Mouse (Mus musculus) spleen, embryonic (tissue): ENCODE data around the gene Rrp7a.

Experiments
- CTCF ChIA-PET: fragments of 350-600 bp; sonication (Branson Sonifier 250); formaldehyde crosslinking; loops from one replicate; lab custom pipeline; 2022; lab: Charles Lee

Rrp7a gene

DNA sequence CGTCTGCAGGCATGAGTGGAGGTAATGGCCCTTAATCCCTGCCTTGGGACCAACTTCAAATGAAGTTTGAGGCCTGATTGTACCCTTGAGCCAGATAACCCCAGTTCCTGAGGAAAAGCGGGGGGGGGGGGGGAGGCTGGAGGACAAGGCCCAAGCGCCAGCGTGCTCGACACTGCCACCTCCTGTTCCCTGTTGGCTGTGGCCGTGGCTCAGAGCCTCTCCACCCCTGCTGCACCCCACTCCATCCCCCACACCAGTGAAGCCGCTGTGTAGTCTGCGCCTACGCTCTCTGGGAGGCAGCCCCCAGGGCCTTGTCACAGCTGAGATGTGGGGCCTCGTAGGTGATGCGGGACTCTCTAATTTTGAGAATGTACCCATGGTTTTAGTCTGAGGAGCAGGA, 9.7 kb downstream of the Rrp7a start:
- CTCF ChIA-PET, result interaction anchor here (0.6 to 1.0 kb wide), 2 partner anchors 237 to 308 kb away, joined by 3 to 9 read pairs; no protein-coding TSS in a partner anchor

DNA sequence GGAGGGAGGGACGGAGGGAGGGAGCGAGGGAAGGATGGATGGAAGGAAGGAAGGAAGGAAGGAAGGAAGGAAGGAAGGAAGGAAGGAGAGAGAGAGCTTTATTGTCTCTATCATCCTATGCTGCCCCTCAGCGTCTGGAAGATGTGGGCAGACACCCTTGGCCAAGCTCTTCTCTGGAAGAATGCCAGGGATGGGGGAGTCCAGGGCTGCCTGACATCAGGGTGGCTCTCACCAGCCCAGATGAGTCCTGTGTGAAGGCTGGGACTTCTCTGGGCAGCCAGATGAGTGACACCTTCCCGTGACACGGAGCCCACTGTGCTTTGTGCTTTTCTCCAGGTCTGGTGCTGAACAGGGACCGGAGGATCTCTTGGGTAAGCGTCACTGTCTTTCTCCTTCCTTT, 10.7 kb downstream of the Rrp7a start:
- CTCF ChIA-PET, result interaction anchor here (1.0 kb wide), 1 partner anchor 307 kb away, joined by 3 read pairs; no protein-coding TSS in a partner anchor

DNA sequence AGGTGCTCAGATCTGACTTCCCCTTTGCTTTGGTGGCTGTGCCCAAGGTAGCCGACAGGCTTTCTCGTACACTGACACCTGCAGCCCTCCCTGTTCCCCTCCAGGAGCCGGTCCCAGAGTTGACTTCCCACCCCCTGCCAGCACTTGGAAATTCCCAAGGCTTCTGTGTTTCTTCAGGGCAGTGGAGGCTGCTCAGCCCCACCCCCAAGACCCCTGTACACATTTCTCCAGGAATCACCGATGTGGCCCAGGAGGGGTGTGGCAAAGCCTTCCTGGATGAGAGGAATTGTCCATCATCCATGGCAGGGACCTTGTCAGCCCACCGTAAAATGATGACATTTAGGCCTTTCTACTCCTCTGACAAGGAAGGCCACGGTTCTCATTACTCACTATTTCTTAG, 11.3 kb downstream of the Rrp7a start:
- CTCF ChIA-PET, result no interaction called here

DNA sequence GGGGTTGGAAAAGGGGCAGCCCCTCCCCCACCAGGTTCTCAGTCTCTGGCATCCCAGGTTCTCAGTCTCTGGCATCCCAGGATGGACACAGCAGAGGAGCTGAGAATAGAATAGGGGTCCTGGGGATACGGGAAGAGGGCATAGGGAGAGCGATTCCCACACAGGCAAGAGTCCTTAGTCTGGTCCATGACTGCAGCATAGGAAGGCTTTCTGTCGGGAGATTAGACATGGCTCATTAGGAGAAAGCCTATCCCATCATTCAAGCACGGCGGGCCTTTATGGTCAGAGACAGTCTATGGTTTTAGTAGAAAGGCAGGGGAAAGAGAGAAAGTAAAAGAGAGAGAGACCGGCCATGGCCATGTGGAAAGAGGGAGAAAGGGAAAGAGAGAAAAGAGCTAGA, 14.8 kb downstream of the Rrp7a start:
- CTCF ChIA-PET, result no interaction called here

DNA sequence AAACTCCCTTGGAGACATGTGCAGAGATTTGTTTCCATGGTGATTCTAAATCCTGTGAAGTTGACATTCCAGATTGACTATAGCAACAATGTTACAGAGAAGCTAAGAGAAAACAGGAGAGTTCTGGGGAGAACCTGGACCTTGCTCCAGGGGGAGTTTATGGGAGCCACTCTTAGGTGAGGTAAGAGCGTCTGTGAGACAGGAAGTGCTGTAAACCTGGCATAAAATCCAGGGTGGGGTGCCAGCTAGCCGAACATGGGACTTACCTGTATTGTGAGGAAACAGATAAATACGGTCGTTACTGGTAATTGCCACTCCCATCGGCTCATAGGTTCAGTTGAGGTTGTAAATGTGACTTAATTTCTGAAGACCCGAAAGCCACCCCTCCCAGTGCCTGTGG, 16.2 kb downstream of the Rrp7a start:
- CTCF ChIA-PET, result no interaction called here

DNA sequence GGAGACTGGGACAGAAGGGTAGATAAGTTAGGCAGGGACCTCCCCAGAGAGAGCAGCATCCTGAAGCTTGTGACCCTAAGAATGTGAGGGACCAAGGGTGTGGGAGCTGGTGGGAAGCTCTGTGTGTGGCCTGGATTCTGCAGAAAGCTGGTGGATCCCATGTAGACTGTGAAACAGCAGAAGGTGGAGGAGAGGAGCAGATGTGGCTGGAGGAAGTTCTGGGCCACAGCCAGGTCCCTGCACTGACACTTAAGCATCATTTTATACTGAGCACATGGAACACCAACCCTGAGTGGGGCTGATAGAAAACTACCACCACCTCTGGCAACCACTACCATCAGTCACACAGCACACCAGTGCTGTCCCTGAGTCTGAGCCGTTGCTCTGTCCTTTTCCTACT, 19.5 kb downstream of the Rrp7a start:
- CTCF ChIA-PET, result no interaction called here

DNA sequence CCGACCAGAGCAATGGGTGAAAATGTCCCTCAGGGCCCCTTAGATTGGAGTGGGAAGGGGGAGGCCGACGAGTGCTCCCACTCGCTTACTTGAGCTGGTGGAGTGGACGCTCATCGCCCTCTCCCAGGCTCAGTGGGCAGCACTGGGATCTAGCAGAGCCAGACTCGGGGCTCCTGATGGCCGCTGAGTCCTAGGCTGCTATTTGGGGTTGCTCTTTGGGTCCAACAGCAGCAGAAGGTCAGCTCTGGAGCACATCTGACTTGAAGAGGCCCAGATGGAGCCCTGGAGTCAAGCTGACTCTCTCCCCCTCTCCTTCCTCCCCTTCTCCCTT, 22.3 kb downstream of the Rrp7a start:
- CTCF ChIA-PET, result interaction anchor here (0.5 kb wide), 1 partner anchor 37 kb away, joined by 4 read pairs; no protein-coding TSS in a partner anchor

DNA sequence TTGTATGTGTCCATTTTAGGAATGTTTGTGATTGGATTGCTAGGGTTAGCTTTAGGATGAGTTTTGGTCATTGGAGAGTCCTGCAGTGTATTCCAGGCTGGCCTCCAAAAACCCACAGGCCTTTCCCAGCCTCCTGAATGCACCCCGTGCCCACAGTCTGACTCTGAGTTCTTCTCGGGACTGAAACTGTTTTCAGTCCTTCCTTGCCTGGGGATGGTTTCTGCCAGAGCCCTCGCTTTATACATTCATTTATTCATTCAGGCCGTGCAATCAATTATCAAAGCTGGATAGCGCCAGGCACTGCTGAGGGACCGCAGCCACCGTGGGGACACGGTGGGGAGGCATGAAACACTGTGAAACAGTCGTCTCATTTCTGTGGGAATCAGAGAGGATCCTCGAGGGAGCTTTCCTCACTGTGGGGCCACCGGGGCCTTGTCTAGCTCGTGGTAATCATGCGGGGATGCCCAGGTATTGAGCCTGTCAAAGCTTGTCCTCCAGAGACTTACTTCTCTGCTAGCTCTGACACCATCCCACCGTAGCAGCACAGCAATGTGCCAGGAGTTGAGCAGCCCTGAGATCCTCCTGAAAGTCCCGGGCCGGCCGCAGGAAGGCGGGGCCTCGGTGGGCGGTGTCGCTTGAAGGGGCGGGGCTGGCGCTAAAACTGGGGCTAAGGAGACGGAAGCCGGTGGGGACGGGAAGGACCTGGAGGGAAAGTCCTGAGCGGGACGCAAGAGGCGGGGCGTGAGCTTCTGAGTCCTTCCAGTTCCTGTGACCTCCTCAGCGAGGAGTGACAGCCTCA, 22.9 kb downstream of the Rrp7a start:
- CTCF ChIA-PET, result interaction anchor here (0.7 kb wide), 1 partner anchor 20 kb away, joined by 3 read pairs; no protein-coding TSS in a partner anchor

DNA sequence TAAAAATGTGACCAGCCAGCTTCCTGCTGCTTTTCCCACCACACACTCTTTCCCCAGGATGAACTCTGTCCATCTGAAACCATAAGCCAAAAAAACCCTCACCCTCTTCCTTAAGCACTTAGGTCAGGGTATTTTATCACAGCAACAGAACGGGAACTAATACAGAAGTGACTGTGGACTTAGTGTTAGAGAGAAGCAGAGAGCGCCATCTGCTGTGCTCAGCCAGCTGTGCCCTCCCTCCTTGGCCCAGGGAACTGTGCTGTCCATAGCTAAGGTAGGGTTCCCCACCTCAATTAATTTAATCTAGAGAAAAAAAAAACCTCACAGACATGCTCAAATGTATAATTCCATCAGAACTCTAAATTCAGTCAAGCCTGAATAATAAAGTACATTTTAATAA, 26.7 kb downstream of the Rrp7a start:
- CTCF ChIA-PET, result interaction anchor here (1.0 to 1.9 kb wide), 2 partner anchors 11 to 57 kb away, joined by 4 to 7 read pairs; no protein-coding TSS in a partner anchor

DNA sequence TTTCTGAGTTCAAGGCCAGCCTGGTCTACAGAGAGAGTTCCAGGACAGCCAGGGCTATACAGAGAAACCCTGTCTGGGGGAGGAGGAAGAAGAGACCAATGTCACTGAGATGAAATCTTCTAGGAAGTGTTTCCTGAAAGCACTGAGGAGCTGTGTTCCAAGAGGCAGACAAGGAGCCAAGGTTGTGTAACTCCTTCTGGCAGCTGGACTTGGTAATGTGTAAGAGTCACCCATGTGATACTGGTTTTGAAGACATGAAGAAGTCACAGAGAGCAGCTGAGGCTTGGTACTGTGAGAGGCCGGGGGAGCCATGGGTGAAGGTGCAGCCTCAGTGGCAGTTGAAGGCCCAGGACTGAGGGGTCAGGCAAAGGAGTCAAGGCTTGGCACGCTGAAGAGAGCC, 28.9 kb downstream of the Rrp7a start:
- CTCF ChIA-PET, result no interaction called here

DNA sequence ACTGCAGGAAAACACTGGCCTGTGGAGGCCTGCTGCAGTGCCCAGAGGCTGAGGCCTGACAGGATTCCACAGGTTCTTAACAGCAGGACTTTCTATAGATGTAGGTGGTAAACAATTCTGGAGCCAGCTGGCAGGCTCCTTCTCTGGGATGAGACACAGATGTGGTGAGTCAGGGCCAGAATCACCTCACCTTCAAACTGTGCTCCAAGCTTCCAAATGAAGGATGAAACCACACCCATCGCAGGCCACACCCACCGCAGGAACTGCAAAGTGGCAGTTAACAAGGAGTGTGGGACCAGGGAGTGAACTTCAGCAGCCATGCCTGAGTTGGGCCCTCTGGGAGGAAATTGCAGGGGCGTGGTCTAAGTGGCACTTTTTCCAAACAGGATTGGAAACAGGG, 31.7 kb downstream of the Rrp7a start:
- CTCF ChIA-PET, result no interaction called here

DNA sequence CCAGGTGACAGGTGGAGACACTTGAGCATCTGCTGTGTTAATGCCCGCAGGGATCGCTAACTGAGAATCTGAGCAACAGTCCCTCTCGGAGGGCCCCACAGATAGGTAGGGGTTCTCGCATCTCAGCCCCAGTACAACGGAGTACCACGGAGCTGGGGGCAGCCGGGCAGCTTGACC, 33.3 kb downstream of the Rrp7a start, which contains the start of gene Serhl:
TSS of gene Serhl (plus strand) at position 78 of the 177 bp plus-strand sequence.
- CTCF ChIA-PET, result interaction anchor here (0.7 kb wide), 1 partner anchor 20 kb away, joined by 3 read pairs; no protein-coding TSS in a partner anchor

DNA sequence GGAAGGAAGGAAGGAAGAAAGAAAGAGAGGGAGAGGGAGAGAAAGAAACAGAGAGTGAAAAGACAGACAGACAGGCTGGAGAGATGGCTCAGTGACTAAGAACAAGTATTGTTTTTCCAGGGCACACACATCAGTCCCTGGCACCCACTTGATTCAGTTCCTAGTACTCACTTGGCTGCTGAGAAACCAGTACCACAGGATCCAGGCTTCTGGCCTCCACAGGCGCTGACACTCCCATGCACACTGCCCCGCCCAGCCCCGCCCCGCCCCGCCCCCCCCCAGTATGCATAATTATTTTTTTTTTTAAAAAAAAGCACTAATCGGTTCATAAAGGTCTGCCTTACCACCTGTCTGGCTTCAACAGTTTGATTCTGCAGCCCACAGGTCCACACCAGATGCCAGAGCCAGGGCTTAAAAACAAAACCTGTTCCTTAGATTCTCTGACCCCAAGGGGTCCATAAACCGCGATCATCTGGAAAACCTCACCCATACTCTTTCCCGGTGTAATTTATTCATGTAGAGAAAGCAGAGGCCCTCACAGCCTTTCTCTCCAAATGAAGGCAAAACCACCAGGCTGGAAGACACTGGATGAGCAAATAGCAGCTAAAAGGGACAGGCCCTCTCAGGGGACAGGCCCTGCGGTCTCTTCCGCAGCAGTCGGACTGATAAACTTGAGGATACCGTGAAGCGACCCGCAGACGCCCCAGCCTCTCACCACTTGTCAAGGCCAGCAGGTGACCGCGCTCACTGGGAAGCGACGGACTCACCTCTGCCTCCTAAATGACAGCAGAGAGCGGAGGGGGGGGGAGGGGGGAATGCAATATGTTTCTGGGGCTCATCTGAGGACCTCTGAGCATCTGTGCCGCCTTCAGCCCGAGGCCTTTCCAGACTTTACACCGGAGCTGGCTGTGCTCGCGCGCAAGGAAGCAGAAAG, 33.8 kb downstream of the Rrp7a start:
- CTCF ChIA-PET, result interaction anchor here (0.7 kb wide), 1 partner anchor 8 kb away, joined by 6 read pairs; no protein-coding TSS in a partner anchor

DNA sequence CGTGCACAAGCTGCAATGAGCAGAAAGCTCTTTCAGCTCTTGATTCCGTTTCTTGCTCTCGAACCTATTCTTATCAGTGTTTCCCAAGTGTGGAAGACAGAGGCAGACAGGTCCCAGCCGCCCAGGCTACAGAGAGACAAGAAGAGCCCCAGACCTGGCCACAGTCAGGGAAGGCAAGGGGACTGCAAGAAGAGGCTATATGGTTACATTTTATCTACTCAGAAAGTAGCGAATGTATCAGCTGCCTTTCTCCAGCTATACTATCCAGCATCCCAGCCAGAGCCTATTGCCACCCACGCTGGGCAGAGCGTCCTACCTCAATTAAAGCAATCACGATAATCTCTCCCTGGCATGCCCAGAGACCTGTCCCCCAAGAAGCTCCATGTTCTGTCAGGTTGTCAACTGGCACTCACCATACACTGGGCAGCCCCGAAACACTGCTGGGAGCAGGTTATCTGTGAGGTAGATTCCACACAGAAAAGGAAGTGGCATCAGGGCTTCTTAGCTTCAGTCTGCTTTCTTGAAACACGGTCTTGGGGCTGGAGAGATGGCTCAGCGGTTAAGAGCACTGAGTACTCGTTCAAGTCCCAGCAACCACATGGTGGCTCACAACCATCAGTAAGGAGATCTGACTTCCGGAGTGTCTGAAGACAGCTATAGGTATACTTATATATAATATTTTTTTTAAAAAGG, 35.8 kb downstream of the Rrp7a start:
- CTCF ChIA-PET, result interaction anchor here (0.6 to 2.5 kb wide), 3 partner anchors 9 to 818 kb away, joined by 4 to 7 read pairs (median 4); no protein-coding TSS in a partner anchor

DNA sequence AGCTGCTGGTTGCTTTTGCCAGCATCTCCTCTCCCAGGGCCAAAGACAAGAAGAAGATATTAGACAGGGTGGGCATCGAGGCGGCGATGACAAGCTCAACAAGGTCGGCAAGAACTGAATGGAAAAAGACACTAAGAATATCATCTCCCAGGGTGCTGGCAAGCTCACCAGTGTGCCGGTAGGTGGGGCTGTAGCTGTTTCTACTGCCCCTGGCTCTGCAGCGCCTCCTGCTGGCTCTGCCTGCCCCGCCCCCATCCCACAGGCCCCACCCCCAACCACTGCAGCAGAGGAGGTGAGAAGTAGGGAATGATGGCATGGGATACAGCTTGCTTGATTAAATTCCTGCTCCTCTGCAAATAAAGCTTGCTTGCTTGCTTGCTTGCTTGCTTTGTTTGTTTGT, 36.7 kb downstream of the Rrp7a start:
- CTCF ChIA-PET, result interaction anchor here (0.8 to 2.5 kb wide), 2 partner anchors 10 to 70 kb away, joined by 3 to 7 read pairs; no protein-coding TSS in a partner anchor

DNA sequence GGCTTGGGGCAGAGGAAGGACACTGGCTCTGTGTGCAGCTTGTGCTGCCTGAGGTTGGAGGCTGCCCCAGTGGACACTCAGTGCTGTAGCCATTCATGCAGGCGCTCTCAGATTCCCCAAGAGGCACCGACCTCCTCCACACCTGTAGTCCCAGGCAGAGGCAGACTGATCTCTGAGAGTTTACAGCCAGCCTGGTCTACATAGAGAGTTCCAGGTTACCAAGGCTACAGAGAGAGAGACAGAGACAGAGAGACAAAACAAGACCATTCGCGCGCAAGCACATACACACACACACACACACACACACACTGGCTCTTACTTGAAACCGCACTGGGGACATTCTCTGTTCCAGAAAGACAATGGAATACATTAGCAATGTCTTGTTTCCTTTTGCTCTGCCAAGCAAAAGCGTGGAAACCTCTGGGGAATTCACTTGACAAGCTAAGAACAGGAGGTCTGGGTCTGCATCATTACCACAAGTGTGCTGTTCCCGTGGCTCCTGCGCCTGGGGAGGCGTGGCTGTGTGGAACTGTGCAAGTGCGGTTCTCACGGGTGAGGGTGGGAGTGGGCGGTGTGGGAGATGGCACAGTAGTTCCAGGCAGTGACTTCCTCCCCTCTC, 38.5 kb downstream of the Rrp7a start:
- CTCF ChIA-PET, result interaction anchor here (2.5 kb wide), 1 partner anchor 12 kb away, joined by 7 read pairs; no protein-coding TSS in a partner anchor

DNA sequence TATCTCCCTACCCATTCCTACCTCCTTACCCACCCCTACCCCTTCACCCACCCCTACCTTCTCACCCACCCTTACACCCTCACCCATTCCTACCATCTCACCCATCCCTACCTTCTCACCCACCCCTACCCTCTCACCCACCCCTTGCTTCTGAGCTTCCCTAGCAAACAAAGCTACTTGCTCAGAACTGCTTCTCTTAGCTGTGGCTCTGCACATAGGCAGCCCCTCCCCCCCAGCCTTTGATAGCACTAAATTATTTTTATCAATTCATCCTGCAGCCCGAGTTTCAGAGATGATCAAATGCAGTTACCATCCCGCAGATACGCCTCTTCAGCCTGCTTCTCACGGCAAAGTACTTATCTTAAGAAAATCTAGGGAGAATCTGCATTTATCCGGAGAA, 39.1 kb downstream of the Rrp7a start:
- CTCF ChIA-PET, result no interaction called here

DNA sequence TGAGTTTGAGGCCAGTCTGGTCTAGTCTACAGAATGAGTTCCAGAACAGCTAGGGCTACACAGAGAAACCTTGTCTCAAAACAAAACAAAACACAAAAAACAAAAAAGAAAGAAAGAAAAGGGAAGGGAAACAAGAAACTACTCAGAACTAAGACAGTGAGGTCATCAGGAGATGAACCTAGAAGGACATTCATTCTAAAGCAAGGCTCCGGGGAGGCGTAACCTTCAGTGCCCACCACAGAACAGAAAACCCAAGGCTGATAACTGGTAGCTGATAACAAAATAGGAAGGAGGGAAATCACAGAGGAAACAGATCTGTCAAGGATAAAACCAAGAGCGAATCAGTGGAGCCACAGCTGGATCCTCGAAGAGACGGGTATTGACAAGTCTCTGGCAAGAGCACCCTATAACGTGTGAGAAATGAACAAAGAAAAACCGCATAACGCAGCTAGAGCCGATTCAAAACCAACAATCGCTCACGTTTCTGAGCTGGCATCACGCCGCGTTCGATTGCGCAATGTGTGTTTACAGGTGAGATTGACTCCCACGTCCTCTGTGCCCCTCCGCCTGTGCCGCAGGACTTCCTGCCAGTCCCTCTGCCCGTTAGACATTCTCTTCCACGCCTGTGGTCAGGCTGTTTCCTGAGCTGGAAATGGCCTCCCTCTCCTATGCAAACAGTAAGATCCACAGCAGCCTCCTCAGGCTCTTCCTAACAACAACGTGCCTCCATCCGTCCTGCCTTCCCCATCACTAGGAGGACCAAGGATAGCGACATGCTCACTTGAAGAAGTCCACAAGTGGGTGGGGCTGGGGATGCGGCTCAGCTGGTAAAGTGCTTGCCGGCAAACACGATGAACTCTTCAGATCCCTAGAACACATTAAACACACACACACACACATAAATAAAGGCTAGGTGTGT, 46.7 kb downstream of the Rrp7a start:
- CTCF ChIA-PET, result interaction anchor here (0.6 to 0.7 kb wide), 2 partner anchors 173 to 1240 kb away, joined by 3 to 15 read pairs; no protein-coding TSS in a partner anchor

DNA sequence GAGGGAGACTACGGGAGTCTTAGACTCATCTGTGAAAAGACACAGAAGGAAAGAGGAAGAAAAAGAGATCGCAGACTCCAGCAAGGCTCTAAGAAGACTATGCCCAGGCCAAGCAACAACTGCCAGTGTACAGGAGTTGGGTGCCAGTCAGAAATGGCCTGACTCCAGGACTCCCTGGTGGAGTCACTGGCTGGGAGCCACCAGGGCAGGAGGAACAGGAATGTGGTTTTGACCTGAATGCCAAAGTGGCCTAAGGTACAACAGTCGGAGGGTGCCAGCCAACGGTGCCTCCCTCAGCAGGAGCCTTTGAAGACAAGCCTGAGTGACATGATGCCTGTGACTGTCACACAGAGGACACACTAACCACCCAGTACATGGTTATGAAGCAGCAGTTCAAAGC, 48.4 kb downstream of the Rrp7a start:
- CTCF ChIA-PET, result no interaction called here

DNA sequence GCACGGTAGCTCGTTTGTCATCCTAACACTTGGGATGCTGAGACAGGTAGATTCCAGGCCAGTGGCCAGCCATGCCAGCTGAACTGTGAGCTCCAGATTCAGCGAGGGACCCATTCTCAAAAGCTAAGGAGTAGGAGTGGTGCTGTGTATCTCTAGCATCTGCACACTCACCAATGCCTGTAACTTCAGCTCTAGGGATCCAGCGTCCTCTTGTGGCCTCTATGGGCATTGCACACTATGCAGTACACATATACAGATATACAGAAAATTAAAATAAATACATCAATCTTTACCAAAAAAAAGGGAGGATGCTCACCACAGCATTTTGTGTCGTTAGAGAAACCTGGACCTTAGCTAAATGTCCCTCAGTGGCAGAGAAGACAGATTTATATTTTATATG, 50.8 kb downstream of the Rrp7a start:
- CTCF ChIA-PET, result interaction anchor here (0.6 kb wide), 1 partner anchor 784 kb away, joined by 3 read pairs; no protein-coding TSS in a partner anchor
